Mouse (Mus musculus) right cerebral cortex, postnatal 10 days (tissue): Measurements from ENCODE around the gene Olfr109.

ENCODE experiments used
- DNase-seq, 2 experiments: peaks; one replicate each; pipeline ENCODE4 v3.0.0; 2021; ENCODE audit warnings: low spot score in 2 of 2

The Olfr109 gene

GRCm38 (mm10) chr17:37458616-37459015, at the start of gene Olfr109:
Gene Olfr109, plus strand, starts transcription at chr17:37458916.
- DNase-seq, result no peak

- DNase-seq, result no peak
Observed at GRCm38 (mm10) chr17:37413380-37413779, 45.3 kb upstream of the Olfr109 start.

GRCm38 (mm10) chr17:37445180-37445579, 13.5 kb upstream of the Olfr109 start, which contains the start of gene Olfr108:
Gene Olfr108, plus strand, starts transcription at chr17:37445480.
- DNase-seq, result no peak

GRCm38 (mm10) chr17:37483452-37483851, 24.7 kb downstream of the Olfr109 start, which contains the start of gene H2-M2:
Gene H2-M2, minus strand, starts transcription at chr17:37483552.
- DNase-seq, result no peak

DNA sequence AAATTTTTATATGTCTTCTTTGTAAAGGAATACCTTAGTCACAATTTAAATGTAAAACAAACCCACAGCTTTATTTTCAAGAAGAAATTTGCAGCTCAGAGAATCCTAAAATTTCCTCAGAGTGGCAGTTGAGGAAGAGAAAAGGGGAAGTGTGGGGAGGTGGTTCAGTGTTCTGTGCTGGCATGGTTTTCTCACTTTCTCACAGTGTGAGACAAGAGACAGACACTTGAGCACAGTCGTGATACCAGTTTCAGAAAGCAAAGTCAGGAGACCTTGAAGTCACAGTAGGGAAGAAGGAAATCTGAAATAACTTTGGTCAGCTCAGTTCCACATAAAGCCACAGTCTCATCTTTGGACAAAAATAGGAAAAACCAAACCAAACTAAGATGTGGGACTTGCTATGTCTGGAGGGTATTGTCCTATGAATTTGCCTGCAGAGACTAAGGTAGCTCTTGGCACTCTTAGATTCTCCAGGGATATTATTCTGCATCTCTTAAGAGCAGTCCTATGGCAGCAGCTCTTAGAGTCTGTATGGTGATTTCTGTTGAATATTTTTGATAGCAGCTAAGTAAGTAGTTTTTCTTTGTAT, 33.3 kb downstream of the Olfr109 start, which contains the start of gene Olfr110:
Olfr110 (plus strand) TSS at position 539 of the 589 bp plus-strand sequence.
- DNase-seq, result no peak

GRCm38 (mm10) chr17:37507730-37508129, 49.0 kb downstream of the Olfr109 start, which contains the start of gene Olfr111:
Gene Olfr111, plus strand, starts transcription at chr17:37508030.
- DNase-seq, result no peak
